Mouse (Mus musculus) common myeloid progenitor, adult 5-6 weeks (primary cell): ENCODE data around the gene Hoxb6. TPM values are rescaled to one million over a fixed set of nuclear protein-coding genes. Genes with fewer than 3 reads are reported as not detected.
A peak's percentile ranks its signal among the peaks of the same experiment; 100 is the strongest.

ENCODE experiments used
- ATAC-seq: replicated peaks from 2 replicates; pipeline ENCODE4 v1.8.0; 2016; ENCODE audit warnings: low read depth, mild to moderate bottlenecking, moderate TSS enrichment, inconsistent platforms; ENCODE audit not compliant: poor library complexity, severe bottlenecking
- total RNA-seq: library from RNA; stranded (forward); fragments of 200-1000, 187-1606 nt; gene quantifications from 2 replicates; pipeline ENCODE4 v1.2.3, GENCODE M21; 2017

Gene Hoxb6
- total RNA-seq, 1 experiment from 2014 or later = not detected

- no peak for ATAC-seq
Measured at GRCm38 (mm10) chr11:96328605-96329004, 36.3 kb downstream of the Hoxb6 start.

- ATAC-seq = no peak
Measured at GRCm38 (mm10) chr11:96332105-96332504, 39.8 kb downstream of the Hoxb6 start.

- ATAC-seq = no peak
Measured at GRCm38 (mm10) chr11:96332618-96333032, 40.3 kb downstream of the Hoxb6 start.

- no peak for ATAC-seq
Measured at GRCm38 (mm10) chr11:96333241-96334001, 41.1 kb downstream of the Hoxb6 start.

GRCm38 (mm10) chr11:96334002-96334364 is 41.7 kb downstream of the Hoxb6 start:
- no peak for ATAC-seq

- ATAC-seq = no peak
Measured at GRCm38 (mm10) chr11:96334998-96335397, 42.7 kb downstream of the Hoxb6 start.

GRCm38 (mm10) chr11:96336597-96336996 is 44.3 kb downstream of the Hoxb6 start:
- ATAC-seq = no peak

GRCm38 (mm10) chr11:96337026-96337425 is 44.8 kb downstream of the Hoxb6 start:
- no peak for ATAC-seq

GRCm38 (mm10) chr11:96338957-96339855 is 46.9 kb downstream of the Hoxb6 start:
- ATAC-seq = no peak

- 0 out of 2 replicates have a peak, but pooled peaks have one; percentile 36 for ATAC-seq
Measured at GRCm38 (mm10) chr11:96340698-96341365, 48.6 kb downstream of the Hoxb6 start.

- no peak for ATAC-seq
Measured at GRCm38 (mm10) chr11:96341701-96342575, 49.7 kb downstream of the Hoxb6 start.

GRCm38 (mm10) chr11:96342576-96342930 is 50.3 kb downstream of the Hoxb6 start:
- ATAC-seq = no peak

GRCm38 (mm10) chr11:96343206-96343745 is 51.0 kb downstream of the Hoxb6 start:
- no peak for ATAC-seq

- no peak for ATAC-seq
Measured at GRCm38 (mm10) chr11:96344061-96344877, 52.0 kb downstream of the Hoxb6 start.

- no peak for ATAC-seq
Measured at GRCm38 (mm10) chr11:96344878-96345159, 52.5 kb downstream of the Hoxb6 start.

GRCm38 (mm10) chr11:96345220-96345892 is 53.1 kb downstream of the Hoxb6 start:
- no peak for ATAC-seq

GRCm38 (mm10) chr11:96345893-96346806 is 53.9 kb downstream of the Hoxb6 start:
- ATAC-seq = no peak
